ENCODE assay signal across 9 mouse cellular contexts in genomic region chr7:130001064-130001463, GRCm38 (mm10).
DNase-seq lines count a peak whose midpoint lies in the region; ATAC-seq and TF ChIP-seq lines count a peak whose summit lies in the region.
"Had no signal": no experiment of that assay in that cellular context is flagged by ENCODE, and none has a peak within 500 bp of the region (broad histone marks: within the 10 kb centered on the region; RNA-seq: fewer than 3 reads in every experiment).

No protein-coding gene starts in this region.

- TF ChIP-seq CTCF in cerebellum, adult 2 months (IDR thresholded peaks at IDR 0.05; ENCODE audit: borderline replicate concordance, insufficient read depth, low read depth, low read length), result no peak

- H3K4me2 ChIP-seq in kidney, embryonic 16.5 days (replicated peaks; ENCODE audit: low read depth, low read length), result no peak overlapping the region
- H3K4me2 ChIP-seq in hindbrain, embryonic 16.5 days (ENCODE audit: low read length), result no peak overlapping the region
- no peak overlapping the region for H3K4me2 ChIP-seq in forebrain, embryonic 11.5 days (ENCODE audit: low read depth, low read length, severe bottlenecking)

- TF ChIP-seq POLR2A in cerebellum, adult 2 months (IDR thresholded peaks at IDR 0.05; ENCODE audit: borderline replicate concordance, insufficient read depth, low read length), result no peak

- no peaks in the 10 kb centered on the region for H3K36me3 ChIP-seq in kidney, embryonic 16.5 days (ENCODE audit: insufficient read depth, low read length)
- no peaks in the 10 kb centered on the region for H3K36me3 ChIP-seq in hindbrain, embryonic 16.5 days (ENCODE audit: control insufficient read depth, insufficient read depth, low read length)
- H3K36me3 ChIP-seq in forebrain, embryonic 11.5 days (ENCODE audit: control insufficient read depth, insufficient read depth, low read length), result no peaks in the 10 kb centered on the region
- no peaks in the 10 kb centered on the region for H3K36me3 ChIP-seq in forebrain, embryonic 10.5 days (replicated peaks)

- H3K4me1 ChIP-seq in cerebellum, adult 2 months (ENCODE audit: control insufficient read depth, insufficient read depth, low read length), result no peaks in the 10 kb centered on the region
- H3K4me1 ChIP-seq in kidney, embryonic 16.5 days (ENCODE audit: insufficient read depth, low read length), result peaks cover 16% of the 10 kb centered on the region; the same call in 1 of the 2 replicates
- H3K4me1 ChIP-seq in hindbrain, embryonic 16.5 days (ENCODE audit: control insufficient read depth, insufficient read depth, low read depth, low read length), result peaks cover 2% of the 10 kb centered on the region; the same call in 1 of the 2 replicates
- H3K4me1 ChIP-seq in forebrain, embryonic 11.5 days (replicated peaks; ENCODE audit: control insufficient read depth, insufficient read depth, low read length), result peaks cover 3% of the 10 kb centered on the region; the same call in 1 of the 2 replicates
- peaks cover 44% of the 10 kb centered on the region for H3K4me1 ChIP-seq in forebrain, embryonic 10.5 days

- no peak overlapping the region for H3K4me3 ChIP-seq in cerebellum, adult 2 months (replicated peaks; ENCODE audit: insufficient read depth, low read depth, low read length)
- no peak overlapping the region for H3K4me3 ChIP-seq in kidney, embryonic 16.5 days (ENCODE audit: low read length)
- no peak overlapping the region for H3K4me3 ChIP-seq in hindbrain, embryonic 16.5 days (ENCODE audit: low read length)
- H3K4me3 ChIP-seq in forebrain, embryonic 11.5 days (ENCODE audit: low read depth, low read length), result no peak overlapping the region
- no peak overlapping the region for H3K4me3 ChIP-seq in forebrain, embryonic 10.5 days

- H3K27me3 ChIP-seq in cerebellum, adult 2 months (ENCODE audit: control insufficient read depth, insufficient read depth, low read length), result no peaks in the 10 kb centered on the region
- no peaks in the 10 kb centered on the region for H3K27me3 ChIP-seq in kidney, embryonic 16.5 days (ENCODE audit: insufficient read depth, low read length)
- no peaks in the 10 kb centered on the region for H3K27me3 ChIP-seq in hindbrain, embryonic 16.5 days (replicated peaks; ENCODE audit: control insufficient read depth, insufficient read depth, low read length)
- H3K27me3 ChIP-seq in forebrain, embryonic 11.5 days (ENCODE audit: control insufficient read depth, insufficient read depth, low read length), result no peaks in the 10 kb centered on the region
- H3K27me3 ChIP-seq in forebrain, embryonic 10.5 days (ENCODE audit: poor library complexity, severe bottlenecking), result peaks cover 10% of the 10 kb centered on the region; the same call in 1 of the 2 replicates

- no peak for ATAC-seq in cerebellum, adult (ENCODE audit: insufficient number of reproducible peaks, low FRiP score, low TSS enrichment)
- ATAC-seq in kidney, embryonic 16.5 days (ENCODE audit: low FRiP score, low TSS enrichment), result no peak
- ATAC-seq in hindbrain, embryonic 16.5 days, result no peak
- ATAC-seq in forebrain, embryonic 11.5 days (replicated peaks; ENCODE audit: low FRiP score), result no peak

- WGBS in cerebellum, adult 2 months, result 53% methylated on average over 10 of the region's 10 CpGs
- 38% methylated on average over 10 of the region's 10 CpGs for WGBS in kidney, embryonic 16.5 days
- 58% methylated on average over 10 of the region's 10 CpGs for WGBS in hindbrain, embryonic 16.5 days
- 68% methylated on average over 10 of the region's 10 CpGs for WGBS in forebrain, embryonic 11.5 days
- 71% methylated on average over 10 of the region's 10 CpGs for WGBS in forebrain, embryonic 10.5 days

- no peaks in the 10 kb centered on the region for H3K9me3 ChIP-seq in kidney, embryonic 16.5 days (ENCODE audit: low read length)
- H3K9me3 ChIP-seq in hindbrain, embryonic 16.5 days (ENCODE audit: control insufficient read depth, low read length), result no peaks in the 10 kb centered on the region
- no peaks in the 10 kb centered on the region for H3K9me3 ChIP-seq in forebrain, embryonic 11.5 days (ENCODE audit: control insufficient read depth, low read length)
- no peaks in the 10 kb centered on the region for H3K9me3 ChIP-seq in forebrain, embryonic 10.5 days

- peak; percentile 13 to 29 for DNase-seq in cerebellum, adult 2 months
- peak; percentile 21 to 30 for DNase-seq in kidney, postnatal 4 days
- peak; percentile 55 to 65 for DNase-seq in right cerebral cortex, adult 2 months (ENCODE audit: low spot score in 2 of 2)
- no peak for DNase-seq in forebrain, embryonic 11.5 days (ENCODE audit: low spot score)
- no peak for DNase-seq in forebrain, embryonic 10.5 days (ENCODE audit: extremely low spot score, low spot score)
- DNase-seq: heart, postnatal 14 days had no signal

- H3K9ac ChIP-seq in kidney, embryonic 16.5 days (replicated peaks; ENCODE audit: low read length), result no peak overlapping the region
- H3K9ac ChIP-seq in hindbrain, embryonic 16.5 days (ENCODE audit: low read depth, low read length), result no peak overlapping the region
- H3K9ac ChIP-seq in forebrain, embryonic 11.5 days (ENCODE audit: low read length), result no peak overlapping the region

- H3K27ac ChIP-seq in cerebellum, adult 2 months (ENCODE audit: insufficient read depth, low read length), result no peak overlapping the region
- H3K27ac ChIP-seq in kidney, embryonic 16.5 days (ENCODE audit: low read length), result no peak overlapping the region
- peak overlapping the region; percentile 59; the same call in 1 of the 2 replicates for H3K27ac ChIP-seq in hindbrain, embryonic 16.5 days (ENCODE audit: low read depth, low read length)
- H3K27ac ChIP-seq in forebrain, embryonic 11.5 days (ENCODE audit: low read depth, low read length), result no peak overlapping the region
- H3K27ac ChIP-seq in forebrain, embryonic 10.5 days, result no peak overlapping the region

Comparison
In these comparisons a context has a peak if more than half of its experiments do, and no peak if none do; other contexts are left out.
1. DNase-seq: peak in cerebellum, adult 2 months (2 of 2), kidney, postnatal 4 days (2 of 2) and right cerebral cortex, adult 2 months (2 of 2); none in forebrain, embryonic 11.5 days (single experiment) and forebrain, embryonic 10.5 days (single experiment).